Mouse (Mus musculus) small intestine, adult 2 months (tissue): Measurements from ENCODE around the gene Ttc32.

ENCODE experiments used
- CTCF ChIP-seq: fragments of 200-500 bp; IDR thresholded peaks from 2 replicates; pipeline ENCODE4 v1.5.1; 2012; ENCODE audit warnings: low read depth, mild to moderate bottlenecking, control low read depth, inconsistent platforms, low read length, moderate library complexity, mixed read lengths; ENCODE audit not compliant: insufficient replicate concordance, insufficient read length; ENCODE audit errors: extremely low read depth
- POLR2A ChIP-seq: fragments of 200-500 bp; IDR thresholded peaks from 2 replicates; pipeline ENCODE4 v1.6.1; 2012; ENCODE audit warnings: low read depth, mild to moderate bottlenecking, control low read depth, inconsistent platforms, low read length, moderate library complexity

- no peak for TF ChIP-seq CTCF
- TF ChIP-seq POLR2A: no peak
Measured at GRCm38 (mm10) chr12:9071493-9071892, 41.7 kb downstream of the Ttc32 start.
